Mouse (Mus musculus) erythroblast, embryonic 14.5 days (primary cell): Measurements from ENCODE around the gene Zfp385a. TPM values are rescaled to one million over a fixed set of nuclear protein-coding genes. Genes with fewer than 3 reads are reported as not detected.

Source experiments
- H3K27me3 ChIP-seq: 2 replicates; pipeline ENCODE4 v1.6.1; 2012; ENCODE audit warnings: inconsistent platforms; ENCODE audit not compliant: control insufficient read depth
- H3K36me3 ChIP-seq: 2 replicates; pipeline ENCODE4 v1.6.1; 2012; ENCODE audit warnings: mild to moderate bottlenecking, inconsistent platforms; ENCODE audit not compliant: control insufficient read depth
- H3K4me1 ChIP-seq: 2 replicates; pipeline ENCODE4 v1.6.1; 2012; ENCODE audit warnings: inconsistent platforms; ENCODE audit not compliant: control insufficient read depth
- H3K4me3 ChIP-seq: replicated peaks from 2 replicates; pipeline ENCODE3; 2012; ENCODE audit warnings: moderate library complexity, mild to moderate bottlenecking, inconsistent platforms
- H3K9me3 ChIP-seq: 2 replicates; pipeline ENCODE4 v1.6.1; 2012; ENCODE audit warnings: low read length, inconsistent platforms, mixed read lengths; ENCODE audit not compliant: control insufficient read depth
- GATA1 ChIP-seq: IDR thresholded peaks from 2 replicates; pipeline ENCODE4 v1.6.1; 2012; ENCODE audit warnings: low read length, inconsistent platforms, mixed read lengths
- TAL1 ChIP-seq: IDR thresholded peaks from 3 replicates; pipeline ENCODE4 v1.6.1; 2012; ENCODE audit warnings: low read length, inconsistent platforms, mixed read lengths
- polyA plus RNA-seq: library from polyadenylated mRNA; stranded (reverse); fragments of >175 nt; gene quantifications from 2 replicates; pipeline ENCODE4 v1.2.3, GENCODE M21; 2012

Zfp385a gene
- polyA plus RNA-seq, 1 experiment = 1.6 TPM

- Histone ChIP-seq H3K4me1 (peaks cover 35% of the 10 kb centered on the region), H3K9me3 (no peaks in the 10 kb centered on the region), H3K36me3 (peaks cover under 1% of the 10 kb centered on the region; the same call in 1 of the 2 replicates), H3K4me3 (peak overlapping the region; percentile 61), H3K27me3 (peaks cover 81% of the 10 kb centered on the region)
- TF ChIP-seq TAL1 (no peak), GATA1 (no peak)
These were observed 33.9 kb downstream of the Zfp385a start for GRCm38 (mm10) chr15:103305792-103306645.

- TF ChIP-seq GATA1 (no peak), TAL1 (no peak)
- Histone ChIP-seq H3K27me3 (peaks cover 77% of the 10 kb centered on the region), H3K4me1 (peaks cover 35% of the 10 kb centered on the region), H3K36me3 (peaks cover 8% of the 10 kb centered on the region), H3K9me3 (no peaks in the 10 kb centered on the region), H3K4me3 (peak overlapping the region; percentile 61)
These were observed 34.7 kb downstream of the Zfp385a start for GRCm38 (mm10) chr15:103305070-103305678.

GRCm38 (mm10) chr15:103304616-103304969 is 35.3 kb downstream of the Zfp385a start:
- Histone ChIP-seq H3K4me1 (peaks cover 37% of the 10 kb centered on the region), H3K27me3 (peaks cover 75% of the 10 kb centered on the region), H3K4me3 (peak overlapping the region; percentile 61), H3K36me3 (peaks cover 14% of the 10 kb centered on the region), H3K9me3 (no peaks in the 10 kb centered on the region)
- TF ChIP-seq TAL1 (no peak), GATA1 (no peak)

- H3K4me1 ChIP-seq = peaks cover 32% of the 10 kb centered on the region
- peaks cover 70% of the 10 kb centered on the region for H3K27me3 ChIP-seq
- TF ChIP-seq GATA1 (no peak), TAL1 (no peak)
- peak overlapping the region; percentile 61 for H3K4me3 ChIP-seq
- no peaks in the 10 kb centered on the region for H3K9me3 ChIP-seq
- H3K36me3 ChIP-seq = peaks cover 19% of the 10 kb centered on the region
These were observed 35.8 kb downstream of the Zfp385a start for GRCm38 (mm10) chr15:103303916-103304615.

GRCm38 (mm10) chr15:103302341-103303021 is 37.4 kb downstream of the Zfp385a start:
- Histone ChIP-seq H3K4me1 (peaks cover 27% of the 10 kb centered on the region), H3K27me3 (peaks cover 57% of the 10 kb centered on the region), H3K36me3 (peaks cover 35% of the 10 kb centered on the region), H3K9me3 (no peaks in the 10 kb centered on the region), H3K4me3 (no peak overlapping the region)
- TF ChIP-seq GATA1 (no peak), TAL1 (no peak)

- H3K9me3 ChIP-seq = no peaks in the 10 kb centered on the region
- TF ChIP-seq TAL1 (no peak), GATA1 (no peak)
- peaks cover 21% of the 10 kb centered on the region for H3K4me1 ChIP-seq
- H3K27me3 ChIP-seq = peaks cover 54% of the 10 kb centered on the region
- no peak overlapping the region for H3K4me3 ChIP-seq
- H3K36me3 ChIP-seq = peaks cover 42% of the 10 kb centered on the region
These were observed 38.1 kb downstream of the Zfp385a start for GRCm38 (mm10) chr15:103301547-103302340.

- Histone ChIP-seq H3K4me1 (peaks cover 21% of the 10 kb centered on the region), H3K36me3 (peaks cover 49% of the 10 kb centered on the region), H3K27me3 (peaks cover 47% of the 10 kb centered on the region)
These were observed 38.8 kb downstream of the Zfp385a start for GRCm38 (mm10) chr15:103301046-103301445.

GRCm38 (mm10) chr15:103300560-103300959 is 39.3 kb downstream of the Zfp385a start:
- peaks cover 19% of the 10 kb centered on the region for H3K4me1 ChIP-seq
- no peaks in the 10 kb centered on the region for H3K9me3 ChIP-seq
- H3K4me3 ChIP-seq = no peak overlapping the region
- H3K27me3 ChIP-seq = peaks cover 42% of the 10 kb centered on the region
- TF ChIP-seq GATA1 (no peak), TAL1 (no peak)
- H3K36me3 ChIP-seq = peaks cover 54% of the 10 kb centered on the region

More at GRCm38 (mm10) chr15:103301046-103301445, 38.8 kb downstream of the Zfp385a start:
- TF ChIP-seq TAL1 = no peak
- TF ChIP-seq GATA1 = no peak
- no peaks in the 10 kb centered on the region for H3K9me3 ChIP-seq
- H3K4me3 ChIP-seq = no peak overlapping the region
